Mouse (Mus musculus): ENCODE results near the gene Snupn. TPM values are rescaled to one million over a fixed set of nuclear protein-coding genes. Genes with fewer than 3 reads are reported as not detected.

Gene Snupn
- polyA plus RNA-seq, 1 experiment from 2014 or later = 23.2 TPM

DNA sequence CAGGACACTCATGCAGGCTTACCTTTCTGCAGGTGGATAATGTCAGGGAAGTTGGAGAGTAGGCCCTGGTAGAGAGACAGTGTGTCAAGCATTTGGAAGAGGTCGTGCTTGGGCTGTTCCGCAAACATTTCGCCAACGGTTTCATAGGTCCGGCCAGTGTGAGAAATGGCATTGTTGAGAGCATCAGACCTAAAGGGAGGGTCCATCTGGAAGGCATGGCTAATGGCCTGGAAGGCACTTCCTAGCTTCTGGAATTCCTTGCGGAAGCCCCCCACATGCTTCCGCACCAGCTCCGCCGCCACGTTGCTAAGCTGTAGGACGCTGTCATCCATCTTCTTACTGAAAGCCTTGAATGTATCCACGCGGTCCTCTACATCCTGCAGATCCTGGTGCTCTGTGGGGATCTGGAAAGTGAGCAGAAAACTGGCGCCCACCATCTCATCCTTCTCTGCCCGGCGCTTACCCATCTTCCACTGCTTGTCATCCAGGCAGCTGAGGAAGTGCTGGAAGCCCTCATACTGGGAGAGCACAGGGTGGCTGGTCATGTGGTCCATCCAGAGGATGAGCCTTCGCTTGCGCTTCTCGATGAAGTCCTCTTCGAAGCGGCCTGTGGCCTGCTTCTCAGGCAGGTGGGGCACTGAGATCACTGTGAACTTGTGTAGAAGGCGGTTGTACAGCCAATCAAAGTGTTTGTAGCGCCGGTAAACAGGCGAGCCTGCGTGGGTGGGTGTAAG is 25.2 kb upstream of the Snupn start:
- peak overlapping the region; percentile 43 for H3K9ac ChIP-seq
- peaks cover 22% of the 10 kb centered on the region for H3K4me1 ChIP-seq (ENCODE audit: insufficient read depth)
- no peak for TF ChIP-seq CTCF (IDR thresholded peaks at IDR 0.05; ENCODE audit: low read depth)
- H3K9me3 ChIP-seq (ENCODE audit: low read depth, low read length) = no peaks in the 10 kb centered on the region
- peaks cover 10% of the 10 kb centered on the region for H3K36me3 ChIP-seq (ENCODE audit: insufficient read depth)
- 66% methylated on average over 26 of the region's 26 CpGs for WGBS
- ATAC-seq (ENCODE audit: insufficient read depth) = no peak
- peak overlapping the region; percentile 90 for H3K4me2 ChIP-seq
- peak; percentile 15 for DNase-seq
- H3K27me3 ChIP-seq (ENCODE audit: insufficient read depth, low read length) = no peaks in the 10 kb centered on the region
- peak overlapping the region; percentile 31 for H3K4me3 ChIP-seq (ENCODE audit: low read depth, low read length)
- H3K27ac ChIP-seq (ENCODE audit: low read depth) = peak overlapping the region; percentile 28

DNA sequence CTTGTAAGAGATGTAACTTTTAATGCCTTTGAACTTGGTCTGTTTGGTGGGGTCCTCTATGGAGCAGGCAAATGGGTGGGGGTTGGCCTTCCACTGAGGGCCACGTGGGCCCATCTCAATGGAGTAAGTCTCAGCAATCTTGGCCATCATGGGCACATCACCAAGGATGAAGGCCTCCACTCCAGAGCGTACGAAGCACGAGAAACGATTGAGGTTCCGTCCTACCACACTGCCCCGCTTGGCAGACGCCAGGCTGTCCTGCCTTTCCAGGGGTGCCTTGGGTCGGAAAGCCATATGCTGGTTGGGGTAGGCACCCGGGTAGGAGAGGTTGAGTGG is 24.7 kb upstream of the Snupn start:
- Histone ChIP-seq H3K27ac (ENCODE audit: low read depth) (no peak overlapping the region), H3K4me3 (ENCODE audit: low read depth, low read length) (peak overlapping the region; percentile 31; the same call in 1 of the 2 replicates), H3K9me3 (ENCODE audit: low read depth, low read length) (no peaks in the 10 kb centered on the region), H3K9ac (no peak overlapping the region), H3K36me3 (ENCODE audit: insufficient read depth) (peaks cover 8% of the 10 kb centered on the region), H3K27me3 (ENCODE audit: insufficient read depth, low read length) (no peaks in the 10 kb centered on the region), H3K4me1 (ENCODE audit: insufficient read depth) (peaks cover 22% of the 10 kb centered on the region), H3K4me2 (peak overlapping the region; percentile 90)
- DNase-seq (no peak), ATAC-seq (ENCODE audit: insufficient read depth) (no peak)
- no peak for TF ChIP-seq CTCF (IDR thresholded peaks at IDR 0.05; ENCODE audit: low read depth)
- WGBS = 93% methylated on average over 10 of the region's 10 CpGs

GRCm38 (mm10) chr9:56926387-56926786 is 24.3 kb upstream of the Snupn start:
- H3K27ac ChIP-seq (ENCODE audit: low read depth) = no peak overlapping the region
- no peak for ATAC-seq (ENCODE audit: insufficient read depth)
- H3K9ac ChIP-seq = peak overlapping the region; percentile 67
- WGBS = 77% methylated on average over 10 of the region's 10 CpGs
- no peaks in the 10 kb centered on the region for H3K27me3 ChIP-seq (ENCODE audit: insufficient read depth, low read length)
- peaks cover 22% of the 10 kb centered on the region for H3K4me1 ChIP-seq (ENCODE audit: insufficient read depth)
- H3K9me3 ChIP-seq (ENCODE audit: low read depth, low read length) = no peaks in the 10 kb centered on the region
- H3K36me3 ChIP-seq (ENCODE audit: insufficient read depth) = peaks cover 7% of the 10 kb centered on the region
- peak overlapping the region; percentile 64 for H3K4me3 ChIP-seq (ENCODE audit: low read depth, low read length)
- H3K4me2 ChIP-seq = peak overlapping the region; percentile 90
- TF ChIP-seq CTCF (IDR thresholded peaks at IDR 0.05; ENCODE audit: low read depth) = no peak
- DNase-seq = no peak

GRCm38 (mm10) chr9:56927191-56928012 is 23.3 kb upstream of the Snupn start:
- peaks cover 22% of the 10 kb centered on the region for H3K4me1 ChIP-seq (ENCODE audit: insufficient read depth)
- peak; percentile 72 for DNase-seq
- TF ChIP-seq CTCF (IDR thresholded peaks at IDR 0.05; ENCODE audit: low read depth) = no peak

DNA sequence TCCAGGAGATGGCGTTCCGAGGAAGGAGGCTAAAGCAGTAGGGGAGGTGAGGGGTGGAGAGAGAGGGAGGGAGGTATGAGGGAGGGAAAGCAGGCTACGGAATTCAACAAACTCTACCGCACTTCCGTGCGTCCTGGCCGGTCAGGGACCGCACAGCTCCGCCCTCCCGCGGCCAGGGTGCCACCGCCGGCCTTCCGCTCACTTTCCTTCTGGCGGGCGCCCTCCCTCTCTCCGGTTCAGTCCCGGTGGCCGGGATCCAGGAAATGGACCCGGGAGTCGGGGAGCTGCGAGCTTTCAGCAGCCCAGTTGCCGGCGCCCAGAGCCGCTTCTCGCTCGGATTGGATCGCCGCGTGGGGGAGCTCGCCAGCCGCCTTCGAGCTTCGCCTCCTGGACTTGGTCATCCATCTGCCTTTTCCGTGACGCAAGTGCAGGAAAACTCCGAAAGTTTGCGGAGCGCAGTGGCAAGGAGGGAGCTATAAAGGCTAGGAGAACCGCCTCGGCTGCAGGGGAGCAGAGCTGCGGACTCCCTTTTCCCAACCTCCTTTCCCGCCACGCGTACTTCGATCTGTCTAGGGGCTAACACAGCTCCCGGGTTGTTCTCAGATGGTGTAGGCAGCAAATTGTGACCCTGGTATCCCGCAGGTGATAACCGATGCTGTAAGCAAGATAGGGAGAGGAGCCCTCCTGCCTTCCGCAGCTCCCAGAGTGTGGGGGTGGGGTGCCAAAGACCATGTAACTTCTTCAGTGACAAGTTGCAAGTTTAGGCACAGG is 22.5 kb upstream of the Snupn start, which contains the start of gene Snx33:
Snx33 (minus strand) TSS at position 331 of the 771 bp plus-strand sequence.
- no peaks in the 10 kb centered on the region for H3K27me3 ChIP-seq (ENCODE audit: insufficient read depth, low read length)
- no peaks in the 10 kb centered on the region for H3K36me3 ChIP-seq (ENCODE audit: insufficient read depth)
- H3K9ac ChIP-seq = peak within 1 kb of the TSS; percentile 67
- H3K4me1 ChIP-seq (ENCODE audit: insufficient read depth) = peaks cover 22% of the 10 kb centered on the region
- peak; percentile 97 for DNase-seq
- WGBS = under 1% methylated on average over 49 of the region's 50 CpGs
- peak within 1 kb of the TSS; percentile 97 for H3K27ac ChIP-seq (ENCODE audit: low read depth)
- no peaks in the 10 kb centered on the region for H3K9me3 ChIP-seq (ENCODE audit: low read depth, low read length)
- peak; percentile 85 for ATAC-seq (ENCODE audit: insufficient read depth)
- peak within 1 kb of the TSS; percentile 64 for H3K4me3 ChIP-seq (ENCODE audit: low read depth, low read length)
- peak; percentile 68 for TF ChIP-seq CTCF (IDR thresholded peaks at IDR 0.05; ENCODE audit: low read depth)
- peak within 1 kb of the TSS; percentile 90 for H3K4me2 ChIP-seq

More at GRCm38 (mm10) chr9:56927191-56928012, 23.3 kb upstream of the Snupn start:
- Histone ChIP-seq H3K27me3 (ENCODE audit: insufficient read depth, low read length) (no peaks in the 10 kb centered on the region), H3K4me3 (ENCODE audit: low read depth, low read length) (peak overlapping the region; percentile 64), H3K36me3 (ENCODE audit: insufficient read depth) (no peaks in the 10 kb centered on the region), H3K9ac (peak overlapping the region; percentile 67), H3K4me2 (peak overlapping the region; percentile 90), H3K27ac (ENCODE audit: low read depth) (peak overlapping the region; percentile 97), H3K9me3 (ENCODE audit: low read depth, low read length) (no peaks in the 10 kb centered on the region)
- ATAC-seq (ENCODE audit: insufficient read depth) = peak; percentile 17; the same call in 1 of the 2 replicates
- WGBS = under 1% methylated on average over 35 of the region's 35 CpGs

- Histone ChIP-seq H3K36me3 (ENCODE audit: insufficient read depth) (no peaks in the 10 kb centered on the region), H3K27ac (ENCODE audit: low read depth) (no peak overlapping the region), H3K4me2 (no peak overlapping the region), H3K4me3 (ENCODE audit: low read depth, low read length) (no peak overlapping the region), H3K9ac (no peak overlapping the region), H3K4me1 (ENCODE audit: insufficient read depth) (peaks cover 13% of the 10 kb centered on the region), H3K9me3 (ENCODE audit: low read depth, low read length) (no peaks in the 10 kb centered on the region), H3K27me3 (ENCODE audit: insufficient read depth, low read length) (no peaks in the 10 kb centered on the region)
- ATAC-seq (ENCODE audit: insufficient read depth) (no peak), DNase-seq (no peak)
- WGBS = 22% methylated on average over 4 of the region's 4 CpGs
- TF ChIP-seq CTCF (IDR thresholded peaks at IDR 0.05; ENCODE audit: low read depth) = no peak
Observed at GRCm38 (mm10) chr9:56929496-56929895, 21.2 kb upstream of the Snupn start.
